Mouse (Mus musculus) forebrain, embryonic 12.5 days (tissue): ENCODE results near the gene Hnrnph3. TPM values are rescaled to one million over a fixed set of nuclear protein-coding genes. Genes with fewer than 3 reads are reported as not detected.

ENCODE experiments used
- ATAC-seq: fragments of 200-750 bp; cut with Nextera tagmentation; 2 replicates; pipeline ENCODE4 v1.8.0; 2017; ENCODE audit warnings: moderate TSS enrichment; ENCODE audit not compliant: low FRiP score
- H3K27ac ChIP-seq: fragments of 300-500 bp; sonication (generic); 2 replicates; pipeline ENCODE4 v1.5.1; 2016; ENCODE audit warnings: mild to moderate bottlenecking
- H3K27me3 ChIP-seq: fragments of 300-500 bp; sonication (generic); 2 replicates; pipeline ENCODE4 v1.6.1; 2016; ENCODE audit warnings: mild to moderate bottlenecking
- H3K36me3 ChIP-seq: fragments of 300-500 bp; sonication (generic); replicated peaks from 2 replicates; pipeline ENCODE4 v1.6.1; 2016; ENCODE audit warnings: mild to moderate bottlenecking
- H3K4me1 ChIP-seq: fragments of 300-500 bp; sonication (generic); 2 replicates; pipeline ENCODE4 v1.6.1; 2016
- H3K4me2 ChIP-seq: fragments of 300-500 bp; sonication (generic); 2 replicates; pipeline ENCODE4 v1.6.1; 2016; ENCODE audit warnings: mild to moderate bottlenecking, moderate library complexity
- H3K4me3 ChIP-seq: fragments of 300-500 bp; sonication (generic); replicated peaks from 2 replicates; pipeline ENCODE4 v1.5.1; 2016; ENCODE audit warnings: mild to moderate bottlenecking
- H3K9ac ChIP-seq: fragments of 300-500 bp; sonication (generic); 2 replicates; pipeline ENCODE4 v1.6.1; 2016; ENCODE audit warnings: mild to moderate bottlenecking
- H3K9me3 ChIP-seq: fragments of 300-500 bp; sonication (generic); 2 replicates; pipeline ENCODE4 v1.6.1; 2016
- WGBS: fragments of 180-500 bp; shearing (Covaris S2); methylation state at CpG from one replicate; pipeline ENCODE4 v1.1.7; 2016; 5-methylcytosine and 5-hydroxymethylcytosine counted together
- polyA plus RNA-seq: library from polyadenylated mRNA; unstranded; fragments of >200 nt; fragmentation: Nextera tagmentation; extraction: Ambion mirVana; gene quantifications from 2 replicates; pipeline ENCODE4 v1.2.1, GENCODE M21; 2016

Gene Hnrnph3
- polyA plus RNA-seq, 1 experiment from 2014 or later = 265 TPM

DNA sequence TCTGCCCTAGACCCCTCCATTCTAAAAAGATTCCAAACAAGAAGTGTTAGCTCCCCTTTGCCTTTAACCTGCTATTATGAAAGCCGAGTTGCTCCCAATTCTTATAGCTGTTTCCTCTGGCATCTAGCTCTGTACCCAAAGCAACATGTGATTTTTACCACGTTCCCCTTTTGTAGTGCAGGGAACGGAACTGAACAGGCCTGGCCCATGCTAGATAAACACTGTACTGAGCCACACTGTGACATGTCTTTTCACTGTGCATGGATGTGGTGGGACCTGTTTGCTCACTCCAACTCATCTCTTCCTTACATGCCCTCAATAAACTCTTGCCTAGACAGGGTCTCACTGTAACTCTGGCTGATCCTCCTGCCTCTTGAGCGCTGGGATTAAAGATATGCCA is 13.7 kb downstream of the Hnrnph3 start:
- H3K27me3 ChIP-seq = no peaks in the 10 kb centered on the region
- H3K4me2 ChIP-seq = no peak overlapping the region
- H3K9me3 ChIP-seq = no peaks in the 10 kb centered on the region
- H3K4me3 ChIP-seq = no peak overlapping the region
- H3K4me1 ChIP-seq = no peaks in the 10 kb centered on the region
- no peak overlapping the region for H3K9ac ChIP-seq
- 85% methylated on average over 4 of the region's 4 CpGs for WGBS
- H3K27ac ChIP-seq = no peak overlapping the region
- peaks cover 87% of the 10 kb centered on the region for H3K36me3 ChIP-seq
- ATAC-seq = no peak

- no peak overlapping the region for H3K4me2 ChIP-seq
- no peaks in the 10 kb centered on the region for H3K9me3 ChIP-seq
- H3K27ac ChIP-seq = no peak overlapping the region
- H3K4me3 ChIP-seq = no peak overlapping the region
- peaks cover 85% of the 10 kb centered on the region for H3K36me3 ChIP-seq
- 72% methylated on average over 3 of the region's 3 CpGs for WGBS
- H3K9ac ChIP-seq = no peak overlapping the region
- H3K27me3 ChIP-seq = no peaks in the 10 kb centered on the region
- ATAC-seq = no peak
- no peaks in the 10 kb centered on the region for H3K4me1 ChIP-seq
Measured at GRCm38 (mm10) chr10:63008193-63008592, 15.8 kb downstream of the Hnrnph3 start.

GRCm38 (mm10) chr10:63004556-63004955 is 19.5 kb downstream of the Hnrnph3 start:
- WGBS = 92% methylated on average over 9 of the region's 9 CpGs
- ATAC-seq = no peak
- no peaks in the 10 kb centered on the region for H3K4me1 ChIP-seq
- no peak overlapping the region for H3K4me2 ChIP-seq
- no peak overlapping the region for H3K27ac ChIP-seq
- H3K36me3 ChIP-seq = peaks cover 88% of the 10 kb centered on the region
- H3K9ac ChIP-seq = no peak overlapping the region
- no peak overlapping the region for H3K4me3 ChIP-seq
- H3K9me3 ChIP-seq = no peaks in the 10 kb centered on the region
- no peaks in the 10 kb centered on the region for H3K27me3 ChIP-seq

GRCm38 (mm10) chr10:63003252-63003651 is 20.8 kb downstream of the Hnrnph3 start:
- Histone ChIP-seq H3K36me3 (peaks cover 88% of the 10 kb centered on the region), H3K9ac (no peak overlapping the region), H3K27me3 (no peaks in the 10 kb centered on the region), H3K4me3 (no peak overlapping the region), H3K4me1 (no peaks in the 10 kb centered on the region), H3K27ac (no peak overlapping the region), H3K4me2 (no peak overlapping the region), H3K9me3 (no peaks in the 10 kb centered on the region)
- WGBS = 76% methylated on average over 9 of the region's 9 CpGs
- ATAC-seq = no peak

DNA sequence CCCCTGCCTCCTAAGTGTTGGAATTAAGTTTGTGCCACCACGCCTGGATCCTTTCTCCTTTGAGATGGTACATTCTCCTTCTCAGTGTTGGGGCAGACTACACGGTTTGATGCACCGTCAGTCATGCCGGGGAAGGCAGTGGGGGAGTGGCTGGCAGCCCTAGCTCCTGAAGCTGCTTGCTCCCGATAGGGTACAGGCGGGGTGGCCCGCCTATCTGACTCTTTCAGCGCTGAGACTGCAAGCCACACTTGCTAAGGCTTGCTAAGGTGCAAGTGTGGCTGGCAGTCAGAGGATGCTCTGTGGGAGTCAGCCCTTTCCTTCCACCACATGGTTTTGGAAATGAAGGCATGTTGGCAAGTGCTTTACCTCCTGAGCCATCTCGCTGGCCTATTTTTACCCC is 23.4 kb downstream of the Hnrnph3 start:
- H3K27me3 ChIP-seq = no peaks in the 10 kb centered on the region
- peaks cover 88% of the 10 kb centered on the region for H3K36me3 ChIP-seq
- no peaks in the 10 kb centered on the region for H3K9me3 ChIP-seq
- H3K9ac ChIP-seq = no peak overlapping the region
- H3K4me3 ChIP-seq = no peak overlapping the region
- ATAC-seq = no peak
- no peaks in the 10 kb centered on the region for H3K4me1 ChIP-seq
- no peak overlapping the region for H3K4me2 ChIP-seq
- WGBS = 85% methylated on average over 9 of the region's 9 CpGs
- no peak overlapping the region for H3K27ac ChIP-seq

- H3K27me3 ChIP-seq = no peaks in the 10 kb centered on the region
- no peak overlapping the region for H3K4me3 ChIP-seq
- 84% methylated on average over 7 of the region's 9 CpGs for WGBS
- H3K4me2 ChIP-seq = no peak overlapping the region
- no peaks in the 10 kb centered on the region for H3K9me3 ChIP-seq
- no peak for ATAC-seq
- no peak overlapping the region for H3K9ac ChIP-seq
- H3K27ac ChIP-seq = no peak overlapping the region
- H3K36me3 ChIP-seq = peaks cover 93% of the 10 kb centered on the region
- no peaks in the 10 kb centered on the region for H3K4me1 ChIP-seq
Measured at GRCm38 (mm10) chr10:62993991-62994390, 30.0 kb downstream of the Hnrnph3 start.

- no peaks in the 10 kb centered on the region for H3K4me1 ChIP-seq
- H3K9ac ChIP-seq = no peak overlapping the region
- H3K4me3 ChIP-seq = no peak overlapping the region
- H3K27ac ChIP-seq = no peak overlapping the region
- no peak overlapping the region for H3K4me2 ChIP-seq
- 95% methylated on average over 15 of the region's 15 CpGs for WGBS
- no peaks in the 10 kb centered on the region for H3K27me3 ChIP-seq
- no peak for ATAC-seq
- H3K36me3 ChIP-seq = peaks cover 87% of the 10 kb centered on the region
- no peaks in the 10 kb centered on the region for H3K9me3 ChIP-seq
Measured at GRCm38 (mm10) chr10:62990636-62991035, 33.4 kb downstream of the Hnrnph3 start.

DNA sequence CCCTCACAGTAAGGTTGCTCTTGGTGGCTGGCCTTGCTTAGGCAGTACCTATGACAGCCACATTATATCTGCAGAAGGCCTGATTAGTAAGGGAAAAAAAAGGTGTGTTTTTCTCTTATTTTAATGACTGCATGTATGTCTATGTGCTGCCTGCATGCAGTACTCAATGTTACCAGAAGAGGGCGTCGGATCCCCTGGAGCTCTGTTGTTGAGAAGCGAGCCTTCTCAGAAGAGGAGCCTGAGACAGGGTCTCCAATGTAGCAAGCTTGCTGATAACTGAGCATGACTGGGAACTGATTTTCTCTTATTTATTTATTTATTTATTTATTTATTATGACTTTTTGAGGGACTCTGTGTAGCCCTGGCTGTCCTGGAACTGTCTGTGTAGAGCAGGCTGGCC is 36.7 kb downstream of the Hnrnph3 start:
- Histone ChIP-seq H3K27me3 (no peaks in the 10 kb centered on the region), H3K36me3 (peaks cover 84% of the 10 kb centered on the region), H3K4me3 (no peak overlapping the region), H3K4me2 (no peak overlapping the region), H3K9me3 (no peaks in the 10 kb centered on the region), H3K27ac (no peak overlapping the region), H3K9ac (no peak overlapping the region), H3K4me1 (no peaks in the 10 kb centered on the region)
- 21% methylated on average over 3 of the region's 3 CpGs for WGBS
- no peak for ATAC-seq

DNA sequence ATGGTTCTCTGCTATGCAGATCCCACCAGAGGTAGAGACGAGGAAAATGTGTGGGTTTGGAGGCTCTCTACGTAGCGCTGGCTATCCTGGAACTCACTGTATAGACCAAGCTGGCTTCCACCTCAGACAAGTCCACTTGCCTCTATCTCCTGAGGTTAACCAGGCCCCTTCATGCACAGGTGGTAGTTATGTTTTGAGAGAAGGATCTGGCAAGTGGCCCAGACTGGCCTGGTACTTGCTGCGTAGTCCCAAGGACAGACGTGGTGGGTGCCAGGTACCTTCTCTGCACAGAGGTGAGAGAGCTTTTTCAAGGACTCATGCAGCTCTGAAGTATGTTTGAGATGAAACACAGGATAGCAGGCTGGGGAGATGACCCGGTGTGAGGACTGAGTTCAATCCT is 39.5 kb downstream of the Hnrnph3 start:
- WGBS = 94% methylated on average over 6 of the region's 6 CpGs
- H3K27me3 ChIP-seq = no peaks in the 10 kb centered on the region
- H3K4me2 ChIP-seq = no peak overlapping the region
- H3K9me3 ChIP-seq = no peaks in the 10 kb centered on the region
- H3K27ac ChIP-seq = no peak overlapping the region
- peaks cover 58% of the 10 kb centered on the region for H3K36me3 ChIP-seq
- ATAC-seq = no peak
- H3K4me3 ChIP-seq = no peak overlapping the region
- peaks cover 11% of the 10 kb centered on the region for H3K4me1 ChIP-seq
- no peak overlapping the region for H3K9ac ChIP-seq

- no peak for ATAC-seq
- peaks cover 54% of the 10 kb centered on the region for H3K36me3 ChIP-seq
- no peak overlapping the region for H3K4me3 ChIP-seq
- no peaks in the 10 kb centered on the region for H3K27me3 ChIP-seq
- H3K9me3 ChIP-seq = no peaks in the 10 kb centered on the region
- 90% methylated on average over 11 of the region's 11 CpGs for WGBS
- H3K4me1 ChIP-seq = peaks cover 11% of the 10 kb centered on the region
- H3K27ac ChIP-seq = no peak overlapping the region
- no peak overlapping the region for H3K9ac ChIP-seq
- H3K4me2 ChIP-seq = no peak overlapping the region
Measured at GRCm38 (mm10) chr10:62984072-62984471, 39.9 kb downstream of the Hnrnph3 start.

DNA sequence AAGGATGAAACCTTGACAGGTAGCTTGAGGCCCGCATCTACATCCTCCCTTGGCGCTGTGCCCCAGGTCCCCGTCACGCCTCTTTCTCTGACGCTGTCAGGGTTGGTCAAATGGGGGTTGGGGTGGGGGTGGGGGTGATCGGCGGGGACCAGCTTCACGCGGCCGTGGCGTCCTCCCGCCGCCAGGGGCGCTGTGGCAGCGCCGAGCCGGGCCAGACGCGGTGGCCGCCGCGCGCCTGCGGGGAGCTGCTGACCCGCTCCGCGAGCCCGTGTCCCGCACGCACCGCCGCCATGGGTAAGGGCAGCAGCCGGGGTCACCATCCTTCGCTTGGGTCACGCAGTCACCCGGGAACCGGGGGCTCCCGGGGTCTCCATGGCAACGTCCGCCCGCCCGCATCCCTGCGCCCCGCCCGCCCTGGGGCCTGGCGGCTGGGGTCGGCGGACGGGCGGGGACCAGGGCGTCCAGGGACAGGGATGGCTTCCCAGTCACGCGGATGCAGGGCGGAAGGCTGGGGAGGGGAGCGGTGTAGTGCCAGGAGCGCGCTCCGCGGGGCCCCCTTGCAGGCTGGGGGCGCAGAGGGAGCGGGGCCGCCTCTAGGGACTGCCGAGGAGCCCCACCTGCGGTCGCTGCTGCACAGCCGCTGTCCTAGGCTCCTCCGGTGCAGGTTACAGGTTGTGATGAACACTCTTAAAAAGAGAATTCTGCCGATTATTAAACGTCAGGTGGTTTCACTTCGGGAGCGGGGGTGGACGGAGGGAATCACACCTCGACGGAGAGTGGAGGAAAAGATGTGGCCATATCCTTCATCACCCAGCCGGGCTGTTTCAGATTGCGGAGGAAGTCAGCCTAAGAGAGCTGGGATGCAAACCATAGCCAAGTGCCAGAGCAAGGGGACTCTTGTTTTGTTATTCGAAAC is 43.7 kb downstream of the Hnrnph3 start, which contains the start of gene Rufy2:
TSS of gene Rufy2 (plus strand) at position 185 of the 916 bp plus-strand sequence.
- peaks cover 11% of the 10 kb centered on the region for H3K4me1 ChIP-seq
- no peaks in the 10 kb centered on the region for H3K27me3 ChIP-seq
- peak within 1 kb of the TSS; percentile 62 for H3K4me2 ChIP-seq
- H3K27ac ChIP-seq = peak within 1 kb of the TSS; percentile 85
- peaks cover 28% of the 10 kb centered on the region for H3K36me3 ChIP-seq
- peak within 1 kb of the TSS; percentile 95 for H3K4me3 ChIP-seq
- ATAC-seq = peak; percentile 95
- under 1% methylated on average over 62 of the region's 77 CpGs for WGBS
- peak within 1 kb of the TSS; percentile 94 for H3K9ac ChIP-seq
- H3K9me3 ChIP-seq = no peaks in the 10 kb centered on the region

GRCm38 (mm10) chr10:62979667-62980038 is 44.4 kb downstream of the Hnrnph3 start:
- peak overlapping the region; percentile 62 for H3K4me2 ChIP-seq
- H3K4me3 ChIP-seq = peak overlapping the region; percentile 95
- peaks cover 11% of the 10 kb centered on the region for H3K4me1 ChIP-seq
- peak; percentile 18; the same call in 1 of the 2 replicates for ATAC-seq
- 14% methylated on average over 10 of the region's 10 CpGs for WGBS
- H3K27me3 ChIP-seq = no peaks in the 10 kb centered on the region
- H3K9me3 ChIP-seq = no peaks in the 10 kb centered on the region
- H3K36me3 ChIP-seq = peaks cover 21% of the 10 kb centered on the region
- no peak overlapping the region; the same call in 1 of the 2 replicates for H3K27ac ChIP-seq
- peak overlapping the region; percentile 94; the same call in 1 of the 2 replicates for H3K9ac ChIP-seq

GRCm38 (mm10) chr10:62971821-62972220 is 52.2 kb downstream of the Hnrnph3 start:
- Histone ChIP-seq H3K4me3 (no peak overlapping the region), H3K27me3 (no peaks in the 10 kb centered on the region), H3K27ac (no peak overlapping the region), H3K4me2 (no peak overlapping the region), H3K4me1 (no peaks in the 10 kb centered on the region), H3K36me3 (peaks cover 56% of the 10 kb centered on the region), H3K9ac (no peak overlapping the region), H3K9me3 (no peaks in the 10 kb centered on the region)
- ATAC-seq = no peak
- WGBS = 77% methylated on average over 16 of the region's 16 CpGs
